Mouse (Mus musculus): ENCODE measurements around the gene Armc9. TPM values are rescaled to one million over a fixed set of nuclear protein-coding genes. Genes with fewer than 3 reads are reported as not detected.

Gene Armc9
- 10.4 TPM for polyA plus RNA-seq (2014; fragmentation: Illumina TruSeq; extraction: RNeasy Lipid Tissue Mini Kit (QIAGEN cat#74804); ENCODE audit: low read depth, low replicate concordance)

GRCm38 (mm10) chr1:86154133-86154823 is at the start of gene Armc9:
TSS of gene Armc9 (plus strand) at chr1:86154780.

DNA sequence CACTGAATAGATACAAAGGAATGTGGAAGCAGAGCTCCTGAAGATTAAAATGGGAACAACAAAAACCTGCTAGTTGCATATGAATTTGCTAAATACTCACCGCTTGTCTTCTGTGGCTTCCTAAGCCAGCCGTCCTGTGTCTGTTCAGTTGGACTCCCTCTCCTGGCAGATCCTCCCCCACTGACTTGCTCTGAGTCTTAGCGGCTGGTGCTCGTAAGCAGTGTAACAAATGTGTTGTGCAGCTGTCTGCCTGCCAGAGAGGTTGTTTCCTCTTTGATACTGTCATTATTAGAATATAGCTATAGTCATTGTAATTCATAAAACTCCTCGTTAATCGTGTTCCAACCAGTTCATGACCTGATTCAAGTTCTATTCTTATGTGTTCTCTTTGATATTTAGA is 42.8 kb upstream of the Armc9 start, which contains the start of gene Htr2b:
Gene Htr2b, minus strand, starts transcription at position 192 of the 400 bp plus-strand sequence.

DNA sequence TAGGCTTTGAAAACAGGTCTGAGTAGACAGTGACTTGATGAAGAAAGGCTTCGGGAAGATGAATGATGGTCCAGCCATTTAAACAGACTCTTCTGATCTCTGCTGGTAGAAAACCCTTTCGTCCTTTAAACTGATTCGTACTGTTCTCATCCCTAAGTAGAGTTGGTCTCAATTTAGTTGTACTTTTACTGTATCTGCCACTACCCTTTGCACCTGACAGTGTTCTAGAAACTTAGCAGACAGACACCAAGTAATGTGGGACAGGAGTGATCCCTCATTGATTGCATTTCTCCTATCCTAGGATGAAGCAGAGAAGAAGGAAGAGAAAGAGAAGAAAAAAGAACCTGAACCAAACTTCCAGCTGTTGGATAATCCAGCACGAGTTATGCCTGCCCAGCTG is 21.2 kb upstream of the Armc9 start, which contains the start of gene Gm21972:
Gene Gm21972, plus strand, starts transcription at position 301 of the 400 bp plus-strand sequence.

DNA sequence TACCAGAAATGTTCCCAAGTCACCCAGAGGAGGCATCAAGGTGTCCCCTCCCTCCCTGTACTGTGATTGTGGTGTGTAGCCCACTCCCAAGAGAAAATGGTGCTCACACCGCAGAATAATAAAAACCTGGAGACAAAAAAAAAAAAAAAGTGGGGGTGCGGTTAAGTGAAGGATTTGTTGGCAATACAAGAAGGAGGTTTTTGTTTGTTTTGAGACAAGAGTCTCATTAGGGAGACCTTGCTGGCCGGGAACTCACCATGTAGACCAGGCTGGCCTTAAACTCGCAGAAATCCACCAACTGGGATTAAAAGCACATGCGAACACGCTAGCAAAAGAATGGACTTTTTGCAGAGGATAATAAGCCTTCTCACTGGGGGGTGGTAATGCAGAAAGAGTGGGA is 148.0 kb downstream of the Armc9 start, which contains the start of gene B3gnt7:
Gene B3gnt7, plus strand, starts transcription at position 301 of the 400 bp plus-strand sequence.

Other genes starting within 250 kb of the Armc9 start
- gene 4933407L21Rik, start 226.3 kb upstream of the Armc9 start, polyA plus RNA-seq (2014; fragmentation: Illumina TruSeq; extraction: RNeasy Lipid Tissue Mini Kit (QIAGEN cat#74804); ENCODE audit: low read depth, low replicate concordance) = 0.83 TPM
- 0.27 TPM for gene Gpr55, start 193.8 kb upstream of the Armc9 start, polyA plus RNA-seq (2014; fragmentation: Illumina TruSeq; extraction: RNeasy Lipid Tissue Mini Kit (QIAGEN cat#74804); ENCODE audit: low read depth, low replicate concordance)
- gene Spata3, start 138.0 kb upstream of the Armc9 start, polyA plus RNA-seq (2014; fragmentation: Illumina TruSeq; extraction: RNeasy Lipid Tissue Mini Kit (QIAGEN cat#74804); ENCODE audit: low read depth, low replicate concordance) = 41.5 TPM
- 42.1 TPM for gene 2810459M11Rik, start 108.9 kb upstream of the Armc9 start, polyA plus RNA-seq (2014; fragmentation: Illumina TruSeq; extraction: RNeasy Lipid Tissue Mini Kit (QIAGEN cat#74804); ENCODE audit: low read depth, low replicate concordance)
- gene Psmd1, start 90.4 kb upstream of the Armc9 start, polyA plus RNA-seq (2014; fragmentation: Illumina TruSeq; extraction: RNeasy Lipid Tissue Mini Kit (QIAGEN cat#74804); ENCODE audit: low read depth, low replicate concordance) = 83.1 TPM
- gene Htr2b, start 42.8 kb upstream of the Armc9 start, polyA plus RNA-seq (2014; fragmentation: Illumina TruSeq; extraction: RNeasy Lipid Tissue Mini Kit (QIAGEN cat#74804); ENCODE audit: low read depth, low replicate concordance) = 0.14 TPM
- not detected for gene Gm21972, start 21.1 kb upstream of the Armc9 start, polyA plus RNA-seq (2014; fragmentation: Illumina TruSeq; extraction: RNeasy Lipid Tissue Mini Kit (QIAGEN cat#74804); ENCODE audit: low read depth, low replicate concordance)
- gene B3gnt7, start 148.1 kb downstream of the Armc9 start, polyA plus RNA-seq (2014; fragmentation: Illumina TruSeq; extraction: RNeasy Lipid Tissue Mini Kit (QIAGEN cat#74804); ENCODE audit: low read depth, low replicate concordance) = 3.2 TPM
- 162 TPM for gene Ncl, start 204.6 kb downstream of the Armc9 start, polyA plus RNA-seq (2014; fragmentation: Illumina TruSeq; extraction: RNeasy Lipid Tissue Mini Kit (QIAGEN cat#74804); ENCODE audit: low read depth, low replicate concordance)